Mouse (Mus musculus) bone marrow, adult 2 months (tissue): ENCODE measurements around the gene Grwd1. TPM values are rescaled to one million over a fixed set of nuclear protein-coding genes. Genes with fewer than 3 reads are reported as not detected.

Experiments used
- H3K27ac ChIP-seq: fragments of 200-500 bp; 2 replicates; pipeline ENCODE4 v1.5.1; 2012; ENCODE audit warnings: low read depth, mild to moderate bottlenecking, control low read depth, inconsistent platforms, low read length; ENCODE audit not compliant: control insufficient read depth, poor library complexity, insufficient read depth
- H3K4me1 ChIP-seq: fragments of 200-500 bp; 2 replicates; pipeline ENCODE4 v1.6.1; 2011; ENCODE audit warnings: low read length; ENCODE audit not compliant: control insufficient read depth, insufficient read depth
- H3K4me3 ChIP-seq: fragments of 200-500 bp; replicated peaks from 2 replicates; pipeline ENCODE3; 2011; ENCODE audit warnings: mild to moderate bottlenecking, low read depth, low read length, control low read depth; ENCODE audit not compliant: control insufficient read depth
- CTCF ChIP-seq: fragments of 200-500 bp; IDR thresholded peaks from 2 replicates; pipeline ENCODE4 v1.5.1; 2011; ENCODE audit warnings: low read length, control low read depth; ENCODE audit not compliant: control insufficient read depth, insufficient read depth
- POLR2A ChIP-seq: fragments of 200-500 bp; IDR thresholded peaks from 2 replicates; pipeline ENCODE4 v1.6.1; 2011; ENCODE audit warnings: low read depth, mild to moderate bottlenecking, control low read depth, low read length, borderline replicate concordance; ENCODE audit not compliant: control insufficient read depth
- WGBS: fragments of 180-500 bp; shearing (Covaris S2); methylation state at CpG from one replicate; pipeline ENCODE4 v1.1.7; 2018; 5-methylcytosine and 5-hydroxymethylcytosine counted together
- polyA plus RNA-seq: library from polyadenylated mRNA; stranded (reverse); fragments of >200 nt; gene quantifications from 2 replicates; pipeline ENCODE4 v1.2.4, GENCODE M21; 2011; ENCODE audit warnings: low replicate concordance; ENCODE audit not compliant: missing spikeins, insufficient read depth, insufficient read length

Grwd1 gene
- polyA plus RNA-seq, 1 experiment: 13.9 TPM

DNA sequence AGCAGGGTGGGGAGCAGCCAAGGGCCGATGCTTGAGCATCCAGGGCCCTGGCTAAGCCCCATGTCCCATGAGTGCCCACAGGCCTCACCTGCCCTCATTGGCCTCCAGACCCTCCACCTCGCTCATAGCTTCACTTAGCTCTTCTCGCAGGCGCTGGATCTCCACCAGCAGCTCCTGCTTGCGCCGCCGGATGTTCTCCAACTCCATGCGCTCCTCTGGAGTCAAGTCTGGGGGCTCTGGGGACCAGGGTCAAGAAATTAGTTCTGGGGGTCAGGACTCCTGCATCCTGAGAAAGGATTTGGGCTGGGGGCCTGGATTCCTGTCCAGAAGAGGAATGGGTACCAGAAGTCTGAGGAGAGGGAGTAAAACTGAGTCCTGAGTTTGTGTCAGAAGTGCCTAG lies 17.8 kb downstream of the Grwd1 start:
- H3K27ac ChIP-seq: no peak overlapping the region
- no peak for TF ChIP-seq POLR2A
- TF ChIP-seq CTCF: no peak
- H3K4me3 ChIP-seq: no peak overlapping the region
- 93% methylated on average over 8 of the region's 8 CpGs for WGBS
- no peaks in the 10 kb centered on the region for H3K4me1 ChIP-seq

DNA sequence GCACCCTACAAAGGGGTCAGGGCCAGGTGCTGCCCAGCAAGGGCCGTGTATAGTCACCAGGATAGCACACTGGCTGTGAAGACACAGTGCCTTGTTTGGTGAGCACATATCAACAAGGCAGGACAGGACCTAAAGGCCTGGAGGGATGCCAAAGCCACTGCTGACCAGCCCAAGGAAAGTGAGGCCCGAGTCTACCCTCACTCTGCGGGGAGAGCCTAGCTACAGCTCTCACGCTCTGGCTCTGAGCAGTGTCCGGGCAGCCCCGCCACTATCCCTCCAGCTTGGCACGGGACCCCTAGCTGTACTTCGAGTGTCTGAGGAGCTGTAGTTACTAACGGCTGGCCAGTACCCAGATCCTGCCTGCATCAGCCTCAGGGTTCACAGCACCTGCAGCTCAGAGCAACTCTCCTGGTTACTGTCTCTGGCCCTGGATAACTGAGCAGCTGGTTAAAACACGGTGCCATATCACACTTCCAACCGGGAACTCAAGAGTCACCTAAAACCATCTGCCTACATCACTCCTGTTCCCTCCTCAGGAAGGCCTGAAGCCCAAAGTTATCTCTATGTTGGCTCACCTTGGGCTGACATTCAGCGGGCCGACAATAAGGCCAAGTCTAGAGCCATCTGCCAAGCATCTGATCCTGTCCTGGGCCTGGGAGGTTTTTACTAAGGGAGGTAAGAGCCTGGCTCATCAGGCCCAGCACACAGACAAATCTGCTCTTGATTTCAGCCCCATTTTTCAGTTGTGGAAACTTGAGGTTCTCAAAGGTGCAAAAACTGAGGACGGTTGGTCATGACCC lies 21.3 kb downstream of the Grwd1 start:
- 88% methylated on average over 14 of the region's 14 CpGs for WGBS
- Histone ChIP-seq H3K4me1 (no peaks in the 10 kb centered on the region), H3K27ac (no peak overlapping the region), H3K4me3 (no peak overlapping the region)
- no peak for TF ChIP-seq CTCF
- no peak for TF ChIP-seq POLR2A

DNA sequence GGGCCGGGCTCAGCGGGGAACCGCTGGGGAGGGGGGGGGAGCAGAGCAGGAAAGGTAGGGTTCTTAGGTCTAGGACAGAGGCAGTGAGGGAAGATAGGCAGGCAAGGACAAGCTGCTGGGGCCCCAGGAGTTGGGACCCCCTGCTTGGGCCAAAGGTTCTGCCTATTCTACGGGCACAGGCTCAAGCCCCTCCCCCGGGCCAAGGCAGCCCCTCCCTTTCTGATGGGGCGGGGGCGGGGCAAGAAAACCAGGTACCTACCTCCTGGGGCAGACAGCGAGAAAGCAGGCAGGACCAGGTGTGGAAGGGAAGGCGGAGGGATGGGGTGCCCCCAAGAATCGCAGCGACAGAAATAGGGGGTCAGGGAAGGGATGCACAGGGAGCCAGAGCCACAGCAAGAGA lies 22.3 kb downstream of the Grwd1 start:
- H3K4me1 ChIP-seq: no peaks in the 10 kb centered on the region
- no peak overlapping the region for H3K4me3 ChIP-seq
- WGBS: 85% methylated on average over 11 of the region's 11 CpGs
- H3K27ac ChIP-seq: no peak overlapping the region
- no peak for TF ChIP-seq CTCF

DNA sequence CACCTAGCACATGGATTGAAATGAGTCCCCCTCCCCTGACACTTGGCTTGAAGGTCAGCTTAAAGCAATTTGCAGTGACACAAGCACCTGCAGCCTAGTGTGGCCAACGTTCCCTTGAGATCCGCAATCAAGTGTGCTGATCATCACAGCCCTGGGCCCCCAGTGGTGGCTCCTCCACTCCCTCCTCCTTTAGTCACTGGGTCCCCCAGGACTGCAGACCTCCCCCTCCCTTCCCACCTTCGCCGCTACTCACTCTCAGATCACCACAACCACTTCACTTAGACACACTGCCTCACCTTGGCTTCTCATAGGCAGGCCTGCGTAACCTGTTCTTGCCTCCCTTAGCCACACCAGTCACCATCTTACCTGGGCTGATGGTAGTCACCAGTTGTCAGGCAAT lies 24.8 kb downstream of the Grwd1 start:
- H3K4me3 ChIP-seq: no peak overlapping the region
- no peak overlapping the region for H3K27ac ChIP-seq
- TF ChIP-seq CTCF (no peak), POLR2A (no peak)
- WGBS: 78% methylated on average over 5 of the region's 5 CpGs
- peaks cover 1% of the 10 kb centered on the region for H3K4me1 ChIP-seq

DNA sequence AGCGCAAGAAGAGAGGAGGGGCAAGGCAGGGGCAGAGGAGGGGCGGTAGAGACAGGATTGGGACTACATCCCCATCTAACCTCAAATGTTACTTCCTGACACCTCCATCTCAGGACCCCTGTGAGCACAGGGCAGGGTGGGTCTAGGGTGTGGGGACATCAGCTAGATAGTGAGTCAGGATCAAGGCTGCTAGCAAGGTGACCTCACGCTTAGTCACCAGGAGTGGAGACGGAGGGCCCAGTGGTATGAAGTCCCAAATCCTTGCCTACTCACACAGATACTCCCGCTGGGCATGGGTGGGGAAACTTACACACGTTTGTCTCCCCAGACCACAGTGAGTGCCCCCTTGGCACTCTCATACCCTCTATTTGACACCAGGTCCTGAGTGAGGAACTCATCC lies 28.2 kb downstream of the Grwd1 start:
- TF ChIP-seq POLR2A (no peak), CTCF (no peak)
- no peak overlapping the region for H3K27ac ChIP-seq
- H3K4me3 ChIP-seq: no peak overlapping the region
- peaks cover 1% of the 10 kb centered on the region for H3K4me1 ChIP-seq
- WGBS: 80% methylated on average over 6 of the region's 6 CpGs

DNA sequence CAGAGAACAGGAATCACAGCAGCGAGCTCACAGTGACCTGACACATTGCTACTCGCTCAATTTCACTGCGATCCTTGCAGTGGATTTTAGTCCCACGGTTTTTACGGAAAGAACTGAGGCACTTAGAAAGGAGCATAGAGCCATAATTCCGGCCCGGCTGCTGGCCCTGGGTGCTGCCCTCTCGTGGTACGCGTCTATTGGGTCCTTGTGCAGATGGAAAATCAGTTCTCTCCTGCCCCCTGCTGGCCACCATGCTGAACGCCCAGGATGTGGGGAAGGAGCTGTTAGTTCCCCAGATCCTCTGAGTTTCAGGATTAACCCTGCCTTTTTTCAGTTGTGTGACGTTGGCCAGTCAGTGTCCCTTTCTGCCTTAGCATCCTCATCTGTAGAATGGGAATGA lies 29.4 kb downstream of the Grwd1 start:
- Histone ChIP-seq H3K4me3 (peak overlapping the region; percentile 53), H3K27ac (no peak overlapping the region), H3K4me1 (peaks cover 1% of the 10 kb centered on the region)
- WGBS: 2% methylated on average over 12 of the region's 12 CpGs
- TF ChIP-seq CTCF: peak; percentile 100
- no peak for TF ChIP-seq POLR2A

DNA sequence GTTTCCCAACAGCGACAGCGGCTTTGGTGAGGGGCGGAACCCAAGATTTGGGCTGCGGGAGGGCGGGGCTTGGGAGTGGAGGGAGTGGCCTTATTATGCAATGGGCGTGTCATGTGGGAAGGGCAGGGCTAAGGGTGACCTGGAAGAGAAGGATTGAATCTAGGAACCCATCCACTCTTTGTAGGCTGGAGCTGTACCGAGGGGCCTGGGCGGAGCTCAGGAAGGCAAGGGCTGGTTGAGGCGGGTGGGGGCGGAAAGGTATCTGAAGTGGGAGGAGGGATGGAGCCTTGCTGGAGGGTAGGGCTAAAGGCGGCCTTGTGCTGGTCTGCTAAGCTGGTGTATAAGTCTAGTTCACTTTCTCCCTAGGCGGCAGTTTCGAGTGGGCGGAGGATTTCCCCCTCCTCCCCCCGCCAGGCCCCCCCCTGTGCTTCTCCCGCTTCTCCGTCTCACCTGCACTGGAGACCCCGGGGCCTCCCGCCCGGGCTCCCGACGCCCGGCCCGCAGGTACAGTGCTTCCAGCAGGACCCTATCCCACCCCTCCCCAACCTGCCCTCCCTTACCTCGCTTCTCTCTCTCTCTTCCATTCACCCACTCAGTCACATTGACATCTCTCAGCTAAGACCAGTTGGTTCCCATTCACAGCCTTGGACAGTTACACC lies 30.1 kb downstream of the Grwd1 start:
- Histone ChIP-seq H3K27ac (no peak overlapping the region), H3K4me3 (peak overlapping the region; percentile 53), H3K4me1 (peaks cover 3% of the 10 kb centered on the region)
- WGBS: 2% methylated on average over 25 of the region's 25 CpGs
- TF ChIP-seq POLR2A (0 out of 2 replicates have a peak, but pooled peaks have one; percentile 10), CTCF (no peak)

DNA sequence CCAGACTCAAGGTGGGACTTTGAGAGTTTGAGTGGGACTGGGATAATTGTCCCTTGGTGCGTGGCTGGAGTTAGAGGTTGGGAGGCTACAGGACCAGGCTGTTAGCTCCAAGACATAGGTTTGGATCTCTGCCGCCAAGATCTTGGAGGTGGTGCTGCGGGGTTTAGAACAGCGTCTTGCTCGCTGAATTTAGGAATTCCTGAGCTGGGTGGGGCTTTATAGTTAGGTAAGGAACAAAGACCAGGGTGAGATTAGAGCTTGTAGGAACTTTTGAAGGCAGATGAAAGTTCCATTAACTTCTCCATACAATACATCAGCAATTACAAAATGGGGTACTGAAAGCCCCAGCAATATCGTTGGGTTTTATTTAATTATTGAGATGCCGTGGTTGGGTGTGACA lies 30.7 kb downstream of the Grwd1 start:
- 38% methylated on average over 7 of the region's 7 CpGs for WGBS
- H3K27ac ChIP-seq: no peak overlapping the region
- H3K4me1 ChIP-seq: peaks cover 3% of the 10 kb centered on the region
- TF ChIP-seq POLR2A: no peak
- TF ChIP-seq CTCF: no peak
- no peak overlapping the region for H3K4me3 ChIP-seq

DNA sequence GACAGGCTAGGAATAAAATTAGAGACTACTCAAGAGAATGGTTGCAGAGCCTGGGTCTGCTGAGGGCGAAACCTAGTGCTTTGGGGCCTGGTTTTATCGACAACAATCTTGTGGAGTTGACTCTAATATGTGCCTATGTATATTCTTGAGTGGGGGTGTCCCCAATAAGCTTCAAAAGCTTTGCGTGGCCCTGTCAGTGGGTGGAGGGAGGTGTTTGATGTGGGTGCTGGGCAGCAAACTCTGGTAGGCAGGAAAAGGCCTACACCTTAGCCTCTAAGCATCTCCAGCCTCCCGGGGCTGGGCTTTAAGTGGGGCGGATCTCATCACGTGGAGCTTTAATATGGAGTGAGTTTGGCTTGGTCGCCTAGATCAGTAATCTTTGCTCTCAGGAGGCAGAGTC lies 31.8 kb downstream of the Grwd1 start:
- WGBS: 52% methylated on average over 7 of the region's 7 CpGs

More for the DNA sequence above, 31.8 kb downstream of the Grwd1 start:
- Histone ChIP-seq H3K4me3 (no peak overlapping the region), H3K4me1 (peaks cover 3% of the 10 kb centered on the region), H3K27ac (no peak overlapping the region)
- TF ChIP-seq CTCF (no peak), POLR2A (no peak)
